Mouse (Mus musculus): ENCODE measurements around the gene Tma7. TPM values are rescaled to one million over a fixed set of nuclear protein-coding genes. Genes with fewer than 3 reads are reported as not detected.
A peak's percentile ranks its signal among the peaks of the same experiment; 100 is the strongest.

Gene Tma7
- total RNA-seq, 2 experiments from 2014 or later = 178 to 391 TPM

- no peak for ATAC-seq (replicated peaks; ENCODE audit: poor library complexity, severe bottlenecking)
These were observed 1.9 kb downstream of the Tma7 start for GRCm38 (mm10) chr9:109080516-109080915.

- peak; percentile 98 for ATAC-seq (replicated peaks; ENCODE audit: poor library complexity, severe bottlenecking)
These were observed 8.5 kb downstream of the Tma7 start, which contains the start of gene Atrip for GRCm38 (mm10) chr9:109073661-109074573. Gene Atrip, minus strand, starts transcription at chr9:109074124.

- ATAC-seq (replicated peaks; ENCODE audit: poor library complexity, severe bottlenecking) = no peak
These were observed 14.2 kb downstream of the Tma7 start for GRCm38 (mm10) chr9:109068095-109068735.

GRCm38 (mm10) chr9:109060898-109061295 lies 21.5 kb downstream of the Tma7 start:
- no peak for ATAC-seq (replicated peaks; ENCODE audit: poor library complexity, severe bottlenecking)

- no peak for ATAC-seq (replicated peaks; ENCODE audit: poor library complexity, severe bottlenecking)
These were observed 22.0 kb downstream of the Tma7 start for GRCm38 (mm10) chr9:109060184-109060897.

- peak; percentile 65 for ATAC-seq (replicated peaks; ENCODE audit: poor library complexity, severe bottlenecking)
These were observed 23.1 kb downstream of the Tma7 start, which contains the start of gene Trex1 for GRCm38 (mm10) chr9:109059136-109059903. Gene Trex1, minus strand, starts transcription at chr9:109059734.

GRCm38 (mm10) chr9:109058006-109058765 lies 24.2 kb downstream of the Tma7 start:
- no peak for ATAC-seq (replicated peaks; ENCODE audit: poor library complexity, severe bottlenecking)

- ATAC-seq (replicated peaks; ENCODE audit: poor library complexity, severe bottlenecking) = peak; percentile 31
These were observed 24.8 kb downstream of the Tma7 start for GRCm38 (mm10) chr9:109057543-109057942.

GRCm38 (mm10) chr9:109056916-109057315 lies 25.5 kb downstream of the Tma7 start:
- no peak for ATAC-seq (replicated peaks; ENCODE audit: poor library complexity, severe bottlenecking)

GRCm38 (mm10) chr9:109056081-109056690 lies 26.2 kb downstream of the Tma7 start:
- no peak for ATAC-seq (replicated peaks; ENCODE audit: poor library complexity, severe bottlenecking)

- no peak for ATAC-seq (replicated peaks; ENCODE audit: poor library complexity, severe bottlenecking)
These were observed 26.9 kb downstream of the Tma7 start for GRCm38 (mm10) chr9:109055271-109056030.

GRCm38 (mm10) chr9:109054712-109055111 lies 27.7 kb downstream of the Tma7 start:
- ATAC-seq (replicated peaks; ENCODE audit: poor library complexity, severe bottlenecking) = peak; percentile 64

GRCm38 (mm10) chr9:109053851-109054250 lies 28.5 kb downstream of the Tma7 start:
- no peak for ATAC-seq (replicated peaks; ENCODE audit: poor library complexity, severe bottlenecking)

GRCm38 (mm10) chr9:109053366-109053765 lies 29.0 kb downstream of the Tma7 start:
- ATAC-seq (replicated peaks; ENCODE audit: poor library complexity, severe bottlenecking) = no peak

GRCm38 (mm10) chr9:109052490-109053260 lies 29.7 kb downstream of the Tma7 start:
- ATAC-seq (replicated peaks; ENCODE audit: poor library complexity, severe bottlenecking) = no peak

- ATAC-seq (replicated peaks; ENCODE audit: poor library complexity, severe bottlenecking) = peak; percentile 25; the same call in 1 of the 2 replicates
These were observed 30.5 kb downstream of the Tma7 start for GRCm38 (mm10) chr9:109051651-109052489.
